Mouse (Mus musculus): Measurements from ENCODE around the gene Igf2r.
"Not testable (repeated sequence)": the region's sequence is repeated elsewhere in the genome, so short reads cannot be mapped to it uniquely, and the experiment has no call there.

The Igf2r gene

DNA sequence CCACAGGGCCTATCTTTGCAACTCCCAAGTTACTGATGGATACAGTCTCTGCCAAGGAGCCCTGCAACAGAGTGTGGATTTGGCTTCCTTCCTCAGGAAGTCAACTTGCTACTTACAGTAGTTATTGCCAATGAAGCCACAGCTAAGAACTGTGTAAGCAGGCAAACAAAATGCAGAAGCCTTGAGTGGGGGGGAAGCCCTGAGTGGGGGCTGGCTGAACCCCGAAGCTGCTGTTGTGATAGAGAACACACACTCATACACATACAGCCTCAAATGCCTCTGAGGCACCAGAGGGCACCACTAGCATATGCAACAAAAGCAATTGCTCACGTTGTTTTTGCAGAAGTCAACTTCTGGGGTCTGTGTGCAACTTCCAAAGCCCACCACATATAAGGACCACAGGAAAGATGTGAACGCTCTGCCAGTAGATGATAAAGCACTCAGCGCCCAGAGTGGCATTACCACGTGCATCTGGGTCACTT is 55.3 kb downstream of the Igf2r start:
- DNase-seq: peak in 1 of 2 experiments; percentile 53

DNA sequence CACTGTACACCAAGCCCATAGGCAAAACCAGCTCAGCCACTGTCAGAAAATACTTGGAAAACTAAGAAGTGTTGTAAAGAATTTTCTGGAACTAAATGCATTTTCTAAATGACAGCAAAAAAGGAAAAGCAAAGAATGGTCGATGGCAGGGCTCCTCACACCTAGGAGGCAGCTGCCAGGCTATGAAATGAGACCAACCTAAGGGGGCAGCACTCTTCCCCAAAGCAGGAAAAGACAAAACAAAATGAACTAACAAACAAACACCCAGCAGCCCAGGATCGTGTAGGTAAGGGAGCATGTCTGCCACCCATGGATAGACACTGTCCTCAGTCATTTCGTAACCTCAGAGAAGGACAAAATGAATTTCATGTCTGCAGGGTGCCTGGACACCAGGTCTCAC is 56.5 kb downstream of the Igf2r start:
- no peak for DNase-seq

DNA sequence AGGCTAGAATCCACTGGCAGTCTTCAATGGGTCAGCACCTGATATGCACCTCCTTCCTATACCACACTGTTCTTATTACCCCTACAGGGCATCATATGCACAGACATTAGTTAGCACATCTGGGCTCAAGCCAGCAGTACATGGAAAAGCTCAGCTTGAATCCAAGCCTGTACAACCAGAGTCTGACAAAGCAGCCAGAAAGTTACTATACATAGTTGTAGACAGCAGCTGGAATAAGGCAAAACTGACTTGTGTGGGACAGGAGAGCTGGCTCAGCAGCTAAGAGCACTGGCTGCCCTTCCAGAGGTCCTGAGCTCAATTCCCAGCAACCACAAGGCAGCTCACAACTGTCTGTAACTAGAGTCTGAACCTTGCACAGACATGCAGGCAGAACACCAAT is 57.3 kb downstream of the Igf2r start:
- DNase-seq: no peak

- no peak for DNase-seq
These were observed 58.5 kb downstream of the Igf2r start for GRCm38 (mm10) chr17:12710976-12711375.

GRCm38 (mm10) chr17:12710050-12710780 is 59.2 kb downstream of the Igf2r start:
- no peak for DNase-seq

DNA sequence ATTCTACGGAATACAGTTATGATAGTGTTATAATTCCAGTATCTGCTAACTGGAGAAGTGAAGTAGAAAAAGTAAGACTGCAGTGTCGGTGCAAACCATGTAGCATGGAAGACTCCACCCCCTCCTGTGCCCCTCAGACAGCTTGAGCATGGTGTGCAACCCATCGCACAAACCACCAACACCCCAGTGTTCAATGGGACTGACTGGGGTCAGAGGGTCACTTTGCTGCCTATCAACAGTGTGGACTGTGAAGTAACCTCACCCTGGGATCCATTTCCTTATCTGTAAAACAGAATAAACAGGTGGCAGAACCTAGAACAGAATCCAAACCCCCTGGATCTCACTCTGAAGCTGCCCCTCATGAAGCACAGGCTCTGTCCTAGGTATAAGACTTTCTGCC is 61.1 kb downstream of the Igf2r start:
- DNase-seq: no peak

GRCm38 (mm10) chr17:12706590-12707049 is 62.8 kb downstream of the Igf2r start:
- no peak for DNase-seq

DNA sequence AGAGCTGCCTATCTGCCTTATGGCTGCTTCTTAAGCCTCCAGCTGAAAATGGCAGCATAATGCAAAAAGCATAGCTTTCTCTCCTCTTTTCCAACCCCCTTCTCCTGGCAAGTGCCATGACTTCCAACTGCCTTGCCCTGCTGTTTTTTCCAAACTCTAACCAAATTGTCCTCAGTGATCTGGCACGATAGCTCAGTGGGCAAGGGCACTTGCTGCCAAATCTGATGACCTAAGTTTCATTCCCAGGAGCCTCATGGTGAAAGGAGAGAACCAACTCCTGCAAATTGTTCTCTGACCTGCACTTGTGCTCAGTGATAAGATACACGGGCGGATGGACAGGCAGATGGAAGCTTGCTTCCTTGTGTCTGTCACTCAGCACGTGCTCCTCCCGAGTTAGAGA is 66.6 kb downstream of the Igf2r start:
- DNase-seq: peak in 1 of 2 experiments; percentile 47

DNA sequence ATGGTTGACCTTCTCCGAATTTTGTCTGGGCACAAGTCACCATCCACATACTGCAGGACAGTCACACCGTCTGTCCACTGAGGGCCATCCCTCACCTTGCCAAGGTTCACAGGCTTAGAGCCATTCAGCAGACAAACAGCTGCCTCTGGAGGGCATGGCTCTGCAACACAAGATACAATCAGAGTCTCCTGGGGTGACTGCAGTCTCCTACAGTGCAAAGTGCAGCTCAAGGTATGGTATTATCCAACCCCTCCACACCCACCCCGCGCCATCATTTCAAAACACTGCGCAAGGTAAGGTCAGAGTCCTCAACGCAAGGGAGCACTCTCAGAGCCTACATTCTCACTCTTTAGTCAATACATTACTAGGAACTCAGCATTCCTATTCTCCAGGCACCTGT is 69.1 kb downstream of the Igf2r start:
- no peak for DNase-seq

DNA sequence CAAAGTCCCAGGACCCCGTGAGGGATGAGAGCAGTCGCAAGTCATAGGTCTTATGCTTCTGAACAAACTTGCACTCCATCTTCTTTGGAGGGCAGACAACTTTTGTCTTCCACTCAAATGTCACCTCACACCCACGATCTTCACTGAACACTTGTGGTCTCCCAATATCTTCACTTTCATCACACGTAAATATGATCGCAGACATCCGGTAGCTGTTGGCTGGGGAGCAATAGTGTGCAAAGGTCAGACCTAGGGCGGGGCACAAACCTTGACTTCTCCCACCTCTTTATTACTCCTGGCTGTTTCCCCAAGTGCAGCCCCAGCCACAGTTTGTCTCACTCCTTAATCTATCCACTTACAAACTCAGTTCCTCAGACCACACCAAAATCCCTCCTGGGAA is 77.6 kb downstream of the Igf2r start:
- no peak for DNase-seq

- DNase-seq: no peak
These were observed 79.9 kb downstream of the Igf2r start for GRCm38 (mm10) chr17:12689537-12689936.

DNA sequence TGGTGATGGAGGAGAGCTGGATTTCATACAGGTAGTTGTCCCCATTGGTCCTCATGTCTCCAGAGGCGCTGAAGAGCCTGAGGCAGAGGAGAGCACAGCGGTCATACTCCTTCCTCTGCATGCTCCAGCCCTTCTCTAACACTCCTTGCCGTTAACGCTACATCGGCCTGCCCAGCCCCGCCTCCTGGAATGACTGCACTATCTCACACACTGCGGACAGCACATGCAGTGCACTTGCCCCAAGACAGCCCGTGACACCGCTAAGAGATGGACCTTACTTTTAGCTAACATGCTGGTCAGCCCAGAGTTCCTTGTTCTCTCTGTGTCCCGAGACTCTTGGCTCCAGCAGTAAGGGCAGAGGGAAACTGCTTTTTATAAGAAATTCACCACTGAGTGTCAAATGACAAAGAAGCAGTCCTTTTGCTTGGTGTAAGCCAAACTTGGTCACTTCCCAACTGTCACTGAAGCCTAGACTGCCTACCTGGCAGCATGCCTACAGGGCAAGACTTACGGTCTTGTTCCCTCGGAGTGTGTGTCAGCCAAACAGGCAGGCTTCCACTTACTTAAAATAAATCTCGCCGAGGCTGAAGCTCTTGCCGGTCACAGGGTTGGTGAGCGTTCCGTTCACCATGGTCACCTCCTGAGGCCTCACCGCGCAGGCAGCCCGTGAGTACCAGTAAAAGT is 80.9 kb downstream of the Igf2r start:
- peak; percentile 74 to 76 for DNase-seq

- no peak for DNase-seq
These were observed 84.4 kb downstream of the Igf2r start for GRCm38 (mm10) chr17:12684928-12685624.

GRCm38 (mm10) chr17:12684412-12684811 is 85.1 kb downstream of the Igf2r start:
- peak; percentile 53 to 57 for DNase-seq

DNA sequence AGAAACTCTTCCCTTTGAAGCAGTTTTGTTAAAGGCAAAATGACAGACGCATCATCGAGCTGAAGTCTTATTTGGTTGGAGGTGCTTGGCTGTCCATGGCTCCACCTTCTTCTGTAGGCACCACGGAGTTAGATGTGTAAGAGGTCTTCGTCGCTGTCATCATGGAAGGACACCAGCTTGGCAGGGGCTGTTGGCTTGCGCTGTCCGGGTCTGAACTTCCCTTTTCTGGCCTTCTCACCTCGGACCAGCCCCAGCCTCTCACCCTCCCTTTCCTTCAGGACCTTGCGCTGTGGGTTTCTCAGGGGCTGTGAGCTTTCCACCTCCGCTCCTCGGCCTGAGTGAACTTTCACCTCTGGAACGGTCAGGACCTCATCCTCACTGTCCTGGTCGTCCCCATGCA is 85.9 kb downstream of the Igf2r start:
- no peak for DNase-seq

DNA sequence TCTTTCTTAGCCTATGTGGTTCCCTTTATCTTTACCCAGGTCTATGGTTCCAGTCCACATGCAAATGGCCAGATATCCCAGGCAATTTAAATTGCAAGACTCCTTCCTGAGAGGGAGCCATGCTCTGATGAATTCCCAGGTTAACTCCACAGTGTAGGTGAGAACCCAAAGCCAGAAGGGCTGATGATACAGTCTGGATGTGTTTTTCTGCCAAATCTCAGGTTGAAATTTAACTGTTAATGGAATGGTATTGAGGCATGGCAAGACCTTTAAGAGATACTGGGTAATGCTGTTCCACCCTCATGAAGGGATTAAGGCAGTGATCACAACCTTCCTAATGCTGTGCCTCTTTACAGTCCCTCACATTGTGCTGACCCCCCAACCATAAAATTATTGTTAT is 91.2 kb downstream of the Igf2r start:
- DNase-seq: no peak

DNA sequence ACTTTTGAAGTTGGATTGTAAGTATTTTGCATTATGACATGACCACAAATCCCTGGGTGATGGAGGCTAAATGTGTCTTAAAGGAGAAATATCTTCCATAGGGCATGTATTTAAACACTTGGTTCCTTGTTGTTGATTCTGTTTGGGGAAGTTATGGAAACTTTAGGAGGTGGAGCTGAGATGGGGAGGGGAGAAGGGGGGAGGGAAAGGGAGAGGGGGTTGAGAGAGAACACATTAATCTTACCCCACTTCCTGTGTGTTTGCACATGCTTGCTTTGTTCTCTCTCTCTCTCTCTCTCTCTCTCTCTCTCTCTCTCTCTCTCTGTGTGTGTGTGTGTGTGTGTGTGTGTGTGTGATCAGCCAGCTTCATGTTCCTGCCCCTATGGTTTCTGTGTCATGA is 92.3 kb downstream of the Igf2r start:
- no peak for DNase-seq

- DNase-seq: no peak
These were observed 93.8 kb downstream of the Igf2r start, which contains the start of gene Slc22a1 for GRCm38 (mm10) chr17:12675646-12676045. TSS of gene Slc22a1 (minus strand) at chr17:12675829.

DNA sequence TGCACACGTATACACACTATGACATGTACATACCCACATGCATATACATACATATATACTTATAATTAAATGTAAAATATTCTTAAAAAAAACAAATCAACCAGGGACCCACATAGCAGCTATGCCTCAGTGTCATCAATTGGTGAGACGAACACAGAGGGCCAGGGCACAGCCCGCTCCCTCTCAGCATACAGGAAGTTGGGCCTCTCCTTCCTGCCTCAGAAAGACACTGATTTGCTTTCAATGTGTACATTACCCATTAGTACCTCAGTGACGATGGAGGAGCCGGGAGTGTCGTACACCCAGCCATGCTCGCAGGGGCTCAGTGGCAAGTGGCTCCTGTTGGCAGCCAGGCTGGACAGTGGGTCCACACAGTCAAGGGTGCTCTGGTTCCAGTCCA is 94.5 kb downstream of the Igf2r start:
- DNase-seq: not testable (repeated sequence)

DNA sequence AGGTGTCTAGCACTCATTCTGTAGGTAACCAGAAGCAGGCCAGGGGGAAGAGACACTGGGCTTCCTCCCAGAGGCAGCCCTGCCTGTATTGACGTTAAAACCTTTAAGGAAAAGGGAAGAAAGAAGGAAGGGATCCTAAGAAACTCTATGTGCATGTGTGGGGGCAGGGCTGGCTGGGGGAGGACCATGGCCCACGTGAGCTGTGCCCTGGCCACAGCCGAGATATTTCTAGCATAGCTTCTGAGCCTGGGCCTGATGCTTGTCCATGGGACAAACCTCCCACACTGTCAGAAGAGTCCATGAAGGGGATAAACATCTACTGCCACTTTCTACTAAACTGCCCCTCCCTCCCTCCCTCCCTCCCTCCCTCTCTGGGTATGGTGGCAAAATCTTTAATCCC is 95.6 kb downstream of the Igf2r start:
- DNase-seq: no peak

- DNase-seq: no peak
These were observed 97.1 kb downstream of the Igf2r start for GRCm38 (mm10) chr17:12672285-12672790.

DNA sequence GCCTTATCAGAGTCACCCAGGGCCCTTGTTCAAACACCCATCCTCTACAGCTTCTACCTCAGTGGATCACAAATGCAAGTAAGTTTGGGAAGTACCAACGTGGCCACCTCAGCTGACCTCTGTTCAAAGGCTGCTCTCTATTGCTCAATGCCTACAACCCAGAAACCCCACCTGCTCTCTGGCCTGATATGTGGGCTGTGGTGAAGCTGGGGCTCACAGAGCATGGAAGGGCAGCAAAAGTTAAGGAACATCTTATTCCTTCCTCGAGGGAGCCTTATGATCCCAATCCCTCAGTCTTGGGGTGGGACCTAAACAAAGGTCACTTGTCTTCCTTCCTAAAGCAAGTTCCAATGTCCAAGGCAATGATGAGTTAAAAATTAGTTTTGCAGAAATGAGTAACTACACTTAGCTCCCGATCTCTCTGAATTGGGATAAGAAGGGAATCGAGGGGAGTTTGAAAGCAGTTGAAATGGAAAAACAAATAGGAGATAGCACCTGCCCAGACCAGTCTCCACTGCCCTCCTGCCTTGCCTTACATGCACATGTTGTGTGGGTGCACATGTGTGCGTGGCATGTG is 98.3 kb downstream of the Igf2r start:
- DNase-seq: no peak

GRCm38 (mm10) chr17:12669363-12669679 is 100.1 kb downstream of the Igf2r start:
- DNase-seq: no peak
